Mouse (Mus musculus) hindbrain, embryonic 11.5 days (tissue): Measurements from ENCODE around the gene Nacc2. TPM values are rescaled to one million over a fixed set of nuclear protein-coding genes. Genes with fewer than 3 reads are reported as not detected.
A peak's percentile ranks its signal among the peaks of the same experiment; 100 is the strongest.

Source experiments
- ATAC-seq: fragments of 200-750 bp; cut with Nextera tagmentation; 2 replicates; pipeline ENCODE4 v1.8.0; 2017; ENCODE audit warnings: mild to moderate bottlenecking, moderate TSS enrichment, moderate library complexity; ENCODE audit not compliant: low FRiP score
- DNase-seq: peaks from one replicate; pipeline ENCODE4 v3.0.0-alpha.2; 2015; ENCODE audit warnings: low spot score
- H3K27ac ChIP-seq: fragments of 300-500 bp; sonication (generic); 2 replicates; pipeline ENCODE4 v1.5.1; 2014; ENCODE audit warnings: mild to moderate bottlenecking, low read depth, low read length
- H3K27me3 ChIP-seq: fragments of 300-500 bp; sonication (generic); 2 replicates; pipeline ENCODE4 v1.6.1; 2014; ENCODE audit warnings: mild to moderate bottlenecking, low read length, moderate library complexity, mixed read lengths; ENCODE audit not compliant: control insufficient read depth, insufficient read depth
- H3K36me3 ChIP-seq: fragments of 300-500 bp; sonication (generic); 2 replicates; pipeline ENCODE4 v1.6.1; 2014; ENCODE audit warnings: mild to moderate bottlenecking, low read length, moderate library complexity, mixed read lengths; ENCODE audit not compliant: control insufficient read depth, insufficient read depth
- H3K4me1 ChIP-seq: fragments of 300-500 bp; sonication (generic); replicated peaks from 2 replicates; pipeline ENCODE4 v1.6.1; 2014; ENCODE audit warnings: low read length, mixed read lengths; ENCODE audit not compliant: control insufficient read depth, insufficient read depth
- H3K4me2 ChIP-seq: fragments of 300-500 bp; sonication (generic); replicated peaks from 2 replicates; pipeline ENCODE4 v1.6.1; 2014; ENCODE audit warnings: mild to moderate bottlenecking, low read depth, low read length
- H3K4me3 ChIP-seq: fragments of 300-500 bp; sonication (generic); 2 replicates; pipeline ENCODE4 v1.5.1; 2014; ENCODE audit warnings: low read depth, low read length
- H3K9ac ChIP-seq: fragments of 300-500 bp; sonication (generic); 2 replicates; pipeline ENCODE4 v1.6.1; 2014; ENCODE audit warnings: low read depth, low read length
- H3K9me3 ChIP-seq: fragments of 300-500 bp; sonication (generic); 2 replicates; pipeline ENCODE4 v1.6.1; 2016; ENCODE audit warnings: low read length; ENCODE audit not compliant: control insufficient read depth
- WGBS: fragments of 180-500 bp; shearing (Covaris S2); extraction: QIAGEN DNeasy Blood & Tissue Kit; methylation state at CpG from one replicate; pipeline ENCODE4 v1.1.7; 2014; 5-methylcytosine and 5-hydroxymethylcytosine counted together
- polyA plus RNA-seq: library from polyadenylated mRNA; unstranded; fragments of >200 nt; fragmentation: Nextera tagmentation; extraction: Ambion mirVana; gene quantifications from 2 replicates; pipeline ENCODE4 v1.2.1, GENCODE M21; 2014

Nacc2 gene
- polyA plus RNA-seq, 1 experiment from 2014 or later = 5.7 TPM

- Histone ChIP-seq H3K27me3 (0 out of 2 replicates have a peak, but pooled peaks cover 3% of the 10 kb centered on the region), H3K36me3 (no peaks in the 10 kb centered on the region), H3K27ac (no peak overlapping the region), H3K9ac (no peak overlapping the region), H3K4me2 (no peak overlapping the region), H3K4me1 (peaks cover 3% of the 10 kb centered on the region; the same call in 1 of the 2 replicates), H3K9me3 (no peaks in the 10 kb centered on the region), H3K4me3 (no peak overlapping the region)
- ATAC-seq = no peak
- no peak for DNase-seq
- WGBS = 76% methylated on average over 5 of the region's 5 CpGs
Observed at GRCm38 (mm10) chr2:26154586-26154985, 31.6 kb upstream of the Nacc2 start.

DNA sequence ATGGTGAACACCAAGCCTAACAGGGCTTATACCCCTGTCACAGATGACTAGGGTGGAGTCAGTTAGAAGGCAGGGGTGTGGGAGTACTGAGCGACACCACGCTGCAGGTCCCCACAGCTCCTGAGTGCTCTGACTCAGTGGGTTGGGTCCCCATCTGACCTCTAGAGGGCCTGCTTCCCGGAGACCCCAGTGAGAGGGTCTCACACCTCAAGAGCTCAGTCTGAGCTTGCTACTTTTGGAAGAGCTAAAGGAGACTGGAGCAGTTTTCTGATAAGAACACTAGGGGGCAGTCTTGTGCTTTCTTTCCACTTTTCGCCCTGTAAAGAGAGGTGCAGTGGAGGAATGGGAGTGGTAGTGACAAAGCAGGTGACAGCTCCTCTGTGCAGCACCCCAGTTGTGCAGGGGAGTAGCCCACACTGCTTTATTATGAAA is 30.9 kb upstream of the Nacc2 start:
- no peak overlapping the region for H3K9ac ChIP-seq
- 10% methylated on average over 4 of the region's 4 CpGs for WGBS
- 0 out of 2 replicates have a peak, but pooled peaks cover 3% of the 10 kb centered on the region for H3K27me3 ChIP-seq
- no peaks in the 10 kb centered on the region for H3K9me3 ChIP-seq
- DNase-seq (peak; percentile 76), ATAC-seq (peak; percentile 66)
- no peaks in the 10 kb centered on the region for H3K36me3 ChIP-seq
- H3K4me3 ChIP-seq = no peak overlapping the region
- no peak overlapping the region for H3K4me2 ChIP-seq
- H3K4me1 ChIP-seq = peaks cover 3% of the 10 kb centered on the region; the same call in 1 of the 2 replicates
- no peak overlapping the region for H3K27ac ChIP-seq

DNA sequence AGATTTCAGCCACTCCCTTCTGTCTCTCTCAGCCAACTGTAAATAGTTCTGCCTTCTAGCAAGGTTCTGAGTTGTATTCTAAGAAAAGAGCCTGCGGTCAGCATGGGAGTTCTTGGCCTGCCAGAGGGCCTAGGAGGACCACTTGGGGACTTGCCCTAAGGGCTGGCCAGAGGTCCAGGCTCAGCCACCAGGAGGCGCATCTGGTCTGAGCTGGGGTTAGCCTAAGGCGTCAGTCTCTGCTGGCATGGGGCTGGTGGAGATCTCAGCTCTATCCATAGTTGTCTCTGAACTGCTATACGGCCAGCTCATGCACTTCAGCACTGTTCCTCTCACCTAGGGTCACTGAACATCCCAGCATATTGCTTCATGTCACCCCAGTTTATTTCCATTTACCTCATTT is 30.3 kb upstream of the Nacc2 start:
- H3K9me3 ChIP-seq = no peaks in the 10 kb centered on the region
- H3K4me1 ChIP-seq = peaks cover 3% of the 10 kb centered on the region; the same call in 1 of the 2 replicates
- ATAC-seq = no peak
- H3K27me3 ChIP-seq = no peaks in the 10 kb centered on the region
- DNase-seq = peak; percentile 63
- 32% methylated on average over 4 of the region's 4 CpGs for WGBS
- H3K4me3 ChIP-seq = no peak overlapping the region
- H3K27ac ChIP-seq = no peak overlapping the region
- H3K9ac ChIP-seq = no peak overlapping the region
- H3K4me2 ChIP-seq = no peak overlapping the region
- no peaks in the 10 kb centered on the region for H3K36me3 ChIP-seq

GRCm38 (mm10) chr2:26147706-26148370 is 24.8 kb upstream of the Nacc2 start:
- Histone ChIP-seq H3K9ac (no peak overlapping the region), H3K36me3 (no peaks in the 10 kb centered on the region), H3K4me1 (no peaks in the 10 kb centered on the region), H3K4me3 (no peak overlapping the region), H3K27me3 (no peaks in the 10 kb centered on the region), H3K4me2 (no peak overlapping the region), H3K9me3 (no peaks in the 10 kb centered on the region), H3K27ac (no peak overlapping the region)
- WGBS = 49% methylated on average over 7 of the region's 7 CpGs
- ATAC-seq = no peak
- DNase-seq = no peak

DNA sequence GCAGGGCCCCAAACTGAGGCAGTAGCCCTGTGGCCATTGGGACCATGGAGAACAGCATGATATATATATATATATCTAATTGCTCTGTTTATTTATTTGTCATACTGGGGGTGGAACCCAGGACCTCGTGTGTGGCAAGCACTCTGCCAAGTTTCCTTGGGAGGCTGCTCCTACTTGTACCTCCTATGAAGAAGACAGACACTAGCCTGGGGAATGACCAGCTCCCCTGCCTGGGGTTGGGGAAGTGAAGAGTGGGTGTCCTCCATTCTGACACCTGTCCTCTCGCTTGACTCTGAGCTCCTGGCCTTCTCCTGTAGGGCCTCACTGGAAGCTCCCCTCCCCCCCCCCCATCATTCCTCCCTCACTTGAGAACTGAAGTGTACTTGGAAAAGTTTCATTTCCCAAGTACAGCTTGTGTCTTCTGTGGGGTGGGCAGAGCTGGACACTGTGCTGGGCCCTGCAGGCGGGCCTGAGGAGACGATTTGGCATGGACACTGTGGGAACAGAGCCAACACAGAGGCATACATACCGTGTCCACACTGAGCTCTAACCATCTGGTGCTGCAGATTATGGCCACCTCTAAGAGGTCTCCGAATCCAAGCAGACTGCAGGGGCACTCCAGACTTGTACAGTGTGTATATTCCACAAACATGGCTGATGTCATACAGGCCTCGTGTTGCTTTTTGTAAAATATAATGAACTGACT is 23.5 kb upstream of the Nacc2 start:
- Histone ChIP-seq H3K4me3 (no peak overlapping the region), H3K36me3 (no peaks in the 10 kb centered on the region), H3K9ac (no peak overlapping the region), H3K9me3 (no peaks in the 10 kb centered on the region), H3K4me1 (no peaks in the 10 kb centered on the region), H3K27me3 (no peaks in the 10 kb centered on the region), H3K4me2 (no peak overlapping the region), H3K27ac (no peak overlapping the region)
- no peak for DNase-seq
- ATAC-seq = no peak
- WGBS = 76% methylated on average over 7 of the region's 7 CpGs

GRCm38 (mm10) chr2:26145113-26145512 is 22.1 kb upstream of the Nacc2 start:
- 83% methylated on average over 4 of the region's 4 CpGs for WGBS
- no peaks in the 10 kb centered on the region for H3K9me3 ChIP-seq

GRCm38 (mm10) chr2:26144331-26144730 is 21.3 kb upstream of the Nacc2 start:
- no peak overlapping the region for H3K27ac ChIP-seq
- WGBS = 72% methylated on average over 4 of the region's 4 CpGs
- DNase-seq = no peak
- no peak overlapping the region for H3K4me2 ChIP-seq
- 0 out of 2 replicates have a peak, but pooled peaks cover 2% of the 10 kb centered on the region for H3K4me1 ChIP-seq
- no peaks in the 10 kb centered on the region for H3K36me3 ChIP-seq
- H3K27me3 ChIP-seq = no peaks in the 10 kb centered on the region
- H3K9me3 ChIP-seq = no peaks in the 10 kb centered on the region
- no peak for ATAC-seq
- H3K4me3 ChIP-seq = no peak overlapping the region
- H3K9ac ChIP-seq = no peak overlapping the region

More at GRCm38 (mm10) chr2:26145113-26145512, 22.1 kb upstream of the Nacc2 start:
- Histone ChIP-seq H3K4me2 (no peak overlapping the region), H3K4me1 (0 out of 2 replicates have a peak, but pooled peaks cover 2% of the 10 kb centered on the region), H3K27me3 (no peaks in the 10 kb centered on the region), H3K36me3 (no peaks in the 10 kb centered on the region), H3K4me3 (no peak overlapping the region), H3K9ac (no peak overlapping the region), H3K27ac (no peak overlapping the region)
- DNase-seq (no peak), ATAC-seq (no peak)

DNA sequence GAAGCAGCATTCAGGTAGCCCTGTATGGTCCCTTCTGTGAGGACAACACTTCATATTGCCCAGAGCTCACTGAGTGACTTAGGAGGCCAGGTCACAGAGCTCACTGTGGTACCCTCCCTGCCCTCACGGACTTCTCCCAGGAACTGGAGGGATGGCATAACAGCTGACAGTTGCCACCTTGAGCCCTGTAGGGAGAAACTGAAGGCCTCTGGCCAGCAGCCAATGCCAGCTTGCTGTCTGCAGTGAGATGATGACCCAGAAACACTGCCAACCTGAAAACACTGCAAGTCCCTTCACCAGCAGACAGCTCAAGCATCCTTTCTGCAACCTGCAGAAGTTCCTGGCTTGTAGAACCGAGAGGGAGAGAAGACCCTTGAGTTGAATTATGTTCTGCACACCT is 20.5 kb upstream of the Nacc2 start:
- Histone ChIP-seq H3K9me3 (no peaks in the 10 kb centered on the region), H3K4me3 (no peak overlapping the region), H3K4me2 (no peak overlapping the region), H3K4me1 (peaks cover 8% of the 10 kb centered on the region; the same call in 1 of the 2 replicates), H3K9ac (no peak overlapping the region), H3K36me3 (no peaks in the 10 kb centered on the region), H3K27me3 (no peaks in the 10 kb centered on the region), H3K27ac (no peak overlapping the region)
- WGBS = 71% methylated on average over 2 of the region's 2 CpGs
- DNase-seq (no peak), ATAC-seq (no peak)
